Mouse (Mus musculus): ENCODE data around the gene Ppp1r12b.

The Ppp1r12b gene

DNA sequence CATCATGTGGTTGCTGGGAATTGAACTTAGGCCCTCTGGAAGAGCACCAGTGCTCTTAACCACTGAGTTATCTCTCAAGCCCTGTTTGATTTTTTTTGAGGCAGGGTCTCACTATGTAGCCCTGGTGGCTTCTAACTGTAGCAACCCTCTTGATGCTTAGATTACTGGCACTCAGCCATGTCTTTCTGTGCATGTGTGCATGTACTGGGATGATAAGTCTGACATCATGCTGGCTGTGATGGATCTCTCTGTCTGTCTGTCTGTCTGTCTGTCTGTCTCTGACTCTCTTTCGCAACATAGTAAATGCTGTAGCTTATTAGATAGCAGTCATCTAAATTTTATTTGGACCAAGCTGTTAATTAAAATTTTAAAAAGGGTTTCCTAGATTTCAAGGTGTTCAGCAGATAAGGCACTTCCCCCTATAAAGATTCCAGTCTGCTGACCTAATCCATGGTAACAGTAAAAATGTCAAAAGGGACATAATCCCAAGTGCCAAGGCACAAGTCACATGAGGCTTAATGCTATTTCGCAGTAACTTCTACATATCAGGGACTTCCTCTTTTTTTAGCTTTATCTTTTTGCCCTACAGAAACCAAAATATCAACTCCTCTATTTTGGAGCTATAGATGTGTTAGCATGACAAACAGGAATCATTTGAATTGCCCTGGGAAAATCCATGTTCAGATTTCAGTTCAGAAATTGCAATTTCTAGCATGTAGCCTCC, 164.9 kb downstream of the Ppp1r12b start:
- no peak for DNase-seq

DNA sequence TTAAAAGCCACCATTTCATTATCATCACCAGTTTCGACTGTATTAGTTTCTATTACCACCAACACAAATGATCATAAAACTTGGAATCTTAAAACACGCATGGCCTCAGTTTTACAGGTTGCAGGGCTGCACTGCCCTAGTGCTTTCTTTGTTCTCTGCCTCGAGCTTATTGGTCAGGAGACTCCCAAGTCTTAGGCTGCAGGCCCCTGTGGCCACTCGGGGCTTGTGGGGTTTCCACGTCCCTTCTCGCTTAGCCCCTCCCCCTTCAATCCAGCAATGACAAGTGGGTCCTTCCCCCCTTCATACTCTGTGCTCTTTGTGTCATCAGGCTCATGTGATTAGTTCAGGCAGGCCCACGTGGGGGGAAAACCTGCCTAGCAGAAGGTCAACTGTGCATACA, 167.6 kb downstream of the Ppp1r12b start:
- no peak for DNase-seq

DNA sequence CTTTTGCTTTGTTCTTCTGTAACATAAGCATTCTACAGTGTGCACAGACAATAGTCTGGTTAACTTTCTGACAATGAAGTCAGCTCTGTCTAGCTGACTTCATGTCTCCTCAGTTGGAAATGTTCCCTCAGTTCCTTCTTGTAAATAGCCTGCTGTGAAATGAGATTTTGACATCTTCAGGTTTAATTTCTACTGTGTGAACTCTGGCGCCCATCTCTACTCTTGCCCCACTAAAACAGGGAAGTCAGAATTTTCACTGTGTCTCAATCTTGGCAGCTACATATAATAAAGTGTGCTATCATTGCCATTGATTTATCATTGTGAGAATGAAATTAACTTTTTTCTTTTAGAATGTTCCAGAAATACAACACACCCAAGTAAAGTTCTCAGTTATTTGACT, 170.8 kb downstream of the Ppp1r12b start:
- DNase-seq = no peak

DNA sequence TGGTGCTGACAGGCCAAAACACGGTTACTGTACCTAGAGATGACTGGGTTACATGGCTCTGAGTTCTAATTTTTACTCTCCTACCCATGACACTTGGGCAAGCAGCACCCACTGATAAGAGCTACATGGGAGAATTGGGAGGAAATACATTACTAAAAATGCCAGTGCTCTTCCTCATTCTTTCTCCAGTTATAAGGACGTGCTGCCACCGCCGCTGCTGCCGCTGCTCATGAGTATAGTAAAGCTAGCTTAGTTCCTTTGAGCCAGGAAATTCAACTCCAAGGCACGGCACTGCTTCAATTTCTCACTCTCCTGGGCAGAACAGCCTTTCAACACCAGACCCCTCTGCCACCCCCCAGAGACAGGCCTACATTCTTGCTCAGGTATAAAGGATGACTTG, 171.3 kb downstream of the Ppp1r12b start:
- DNase-seq = no peak

DNA sequence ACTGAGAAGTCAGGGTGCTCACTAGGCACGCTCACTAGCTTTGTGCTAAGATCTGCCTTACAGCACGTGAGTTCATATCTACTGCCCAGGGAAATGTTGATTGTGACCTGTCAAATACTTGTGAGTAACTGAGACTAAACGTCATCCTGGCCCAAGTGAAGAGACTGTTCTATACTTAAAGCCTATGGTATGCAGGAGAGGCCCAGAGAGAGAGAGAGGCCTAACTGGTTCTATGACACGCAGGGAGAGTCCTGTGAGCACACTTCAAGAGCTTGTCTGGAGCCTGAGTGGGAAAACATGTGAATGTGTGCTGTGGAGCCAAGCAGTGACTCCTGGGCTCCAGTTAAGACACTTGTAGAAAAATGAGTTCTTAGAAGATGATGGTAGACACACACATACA, 171.8 kb downstream of the Ppp1r12b start:
- DNase-seq = no peak

DNA sequence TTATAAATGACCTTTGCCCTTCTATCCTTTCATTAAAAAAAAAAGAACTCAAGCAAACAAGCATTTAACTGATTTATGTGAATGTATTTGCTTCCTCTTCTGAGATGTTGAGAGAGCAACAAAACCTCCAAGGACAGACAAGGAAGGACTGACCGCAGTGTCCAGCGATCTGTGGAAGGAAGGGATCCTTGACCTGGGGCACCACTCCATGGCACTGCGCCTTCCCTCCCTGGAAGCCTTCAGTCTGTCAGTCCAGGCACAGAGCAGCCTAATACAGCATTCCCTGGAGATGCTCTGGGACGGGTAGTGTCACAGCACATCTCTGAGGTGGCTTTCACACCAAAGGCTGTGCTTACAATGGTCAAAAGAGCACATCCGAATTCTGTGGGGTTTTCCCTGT, 172.9 kb downstream of the Ppp1r12b start:
- DNase-seq = no peak

DNA sequence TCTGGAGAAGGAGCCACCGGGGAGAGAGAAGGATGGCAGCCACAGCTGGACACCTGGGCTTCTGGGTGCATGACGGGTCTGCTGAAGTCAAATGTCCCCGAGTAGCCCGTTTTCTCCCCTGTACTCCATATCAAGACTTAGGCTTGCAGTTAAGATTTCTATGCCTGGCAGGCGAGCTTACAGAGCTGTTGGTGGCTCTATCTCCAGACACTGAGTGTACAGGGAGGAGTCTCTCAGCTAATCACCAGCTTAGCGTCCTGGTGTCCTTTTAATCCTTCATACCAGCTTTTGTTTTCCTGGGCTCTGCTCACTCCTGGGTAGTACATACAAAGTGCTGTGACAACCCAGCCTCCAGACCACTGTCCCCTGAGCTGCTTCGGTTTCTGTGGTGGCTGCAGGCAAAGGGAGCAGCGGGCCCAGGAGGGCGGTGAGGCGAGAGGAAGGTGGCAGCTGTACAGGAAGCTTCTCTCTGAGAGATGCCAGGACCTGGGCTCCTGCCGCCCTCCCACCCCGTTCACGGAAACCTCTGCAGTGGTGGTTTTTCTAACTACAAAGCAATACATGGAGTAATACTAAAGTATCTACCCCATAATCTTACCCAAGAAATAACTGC, 177.7 kb downstream of the Ppp1r12b start:
- DNase-seq = no peak

DNA sequence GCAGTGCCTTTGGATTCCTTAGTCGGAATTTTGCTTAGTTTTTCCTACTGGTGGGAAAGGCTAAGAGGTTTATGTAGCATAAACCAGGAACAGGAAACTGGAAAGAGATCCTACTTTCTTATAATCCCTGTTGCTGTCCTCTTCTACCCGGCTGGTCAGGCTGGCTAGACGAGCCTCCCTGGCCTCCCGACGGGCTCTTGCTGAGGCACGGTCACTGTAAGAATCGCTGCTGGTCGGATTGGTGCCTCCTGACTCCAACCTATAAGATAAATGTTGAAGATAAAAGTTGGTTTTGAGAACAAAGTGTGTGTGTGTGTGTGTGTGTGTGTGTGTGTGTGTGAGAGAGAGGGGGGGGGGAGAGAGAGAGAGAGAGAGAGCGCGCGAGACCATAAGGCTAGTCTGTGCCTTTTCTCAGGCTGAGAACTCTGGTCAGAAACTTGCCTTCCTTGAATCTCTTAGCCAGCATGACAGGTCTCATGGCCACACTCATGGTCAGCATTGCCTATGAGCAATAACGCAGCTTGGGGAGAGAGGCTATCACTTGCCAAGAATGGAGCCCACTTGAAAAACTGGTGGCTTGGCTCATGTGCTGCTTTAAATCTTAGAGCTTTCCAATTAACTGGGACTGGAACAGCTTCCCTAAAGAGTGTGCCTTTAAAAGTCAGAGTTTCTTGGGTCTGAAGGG, 178.4 kb downstream of the Ppp1r12b start:
- no peak for DNase-seq

DNA sequence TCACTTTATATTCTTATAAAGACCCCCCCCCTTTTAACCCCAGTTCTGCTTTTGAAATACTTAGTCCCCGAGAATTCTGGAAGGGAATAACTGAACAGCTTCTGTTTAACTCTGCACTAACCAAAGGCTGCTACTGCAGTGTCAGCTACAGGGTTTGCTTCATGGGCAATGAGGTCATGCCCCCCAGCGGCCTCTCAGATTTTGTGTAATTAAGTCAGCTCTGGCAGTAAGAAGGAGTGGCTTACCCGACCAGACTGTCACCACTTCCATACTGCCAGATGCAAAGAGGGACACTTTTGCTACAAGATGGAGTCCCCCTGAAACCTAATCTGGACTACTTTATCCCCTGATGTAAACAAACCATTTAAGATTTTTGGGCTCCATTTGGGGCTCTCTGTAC, 180.1 kb downstream of the Ppp1r12b start:
- DNase-seq = peak; percentile 45

DNA sequence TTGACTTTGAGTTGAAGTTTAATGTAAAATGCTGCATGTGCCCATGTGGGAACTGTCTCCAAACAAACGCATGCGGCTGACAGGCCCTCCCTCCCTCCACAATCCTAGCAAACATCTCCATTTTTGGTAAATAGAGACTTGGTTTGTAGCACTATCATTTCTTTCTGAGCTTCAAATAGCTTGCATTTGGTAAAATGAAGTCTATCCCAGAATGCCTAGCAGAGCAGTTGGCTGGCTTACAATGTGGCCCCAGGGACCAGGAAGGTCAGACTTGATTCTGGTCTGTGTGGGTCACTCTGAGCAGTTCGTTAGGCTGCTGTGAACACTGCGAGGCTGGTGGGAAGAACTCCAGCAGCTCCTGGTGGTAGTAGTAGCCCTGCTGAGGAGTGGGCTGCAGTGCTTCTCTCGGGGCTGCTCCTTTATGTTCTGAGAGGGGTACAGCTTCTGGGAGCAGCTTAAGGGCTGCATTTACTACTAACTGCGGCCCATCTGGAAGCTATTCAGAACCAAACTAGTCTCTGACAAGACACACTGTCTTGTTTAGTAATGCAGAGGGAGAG, 180.9 kb downstream of the Ppp1r12b start:
- peak; percentile 38 for DNase-seq

DNA sequence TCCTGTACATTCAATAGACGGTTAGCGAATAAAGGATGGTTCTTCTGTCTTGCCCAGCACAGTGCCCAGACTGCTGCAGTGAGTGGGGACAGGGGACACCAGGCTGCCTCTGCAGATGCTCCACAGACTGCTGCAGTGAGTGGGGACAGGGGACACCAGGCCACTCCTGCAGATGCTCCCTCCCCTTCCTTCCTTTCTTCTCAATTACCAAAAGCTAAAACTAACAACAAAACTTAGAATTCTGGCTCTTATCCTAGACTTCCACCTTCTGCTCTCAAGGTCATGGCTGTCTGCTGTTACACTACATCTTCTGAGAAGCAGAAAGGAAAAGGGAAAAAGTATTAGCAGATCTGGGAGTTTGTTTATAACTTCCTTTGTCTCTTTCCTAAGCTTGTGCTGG, 181.5 kb downstream of the Ppp1r12b start:
- DNase-seq = no peak

DNA sequence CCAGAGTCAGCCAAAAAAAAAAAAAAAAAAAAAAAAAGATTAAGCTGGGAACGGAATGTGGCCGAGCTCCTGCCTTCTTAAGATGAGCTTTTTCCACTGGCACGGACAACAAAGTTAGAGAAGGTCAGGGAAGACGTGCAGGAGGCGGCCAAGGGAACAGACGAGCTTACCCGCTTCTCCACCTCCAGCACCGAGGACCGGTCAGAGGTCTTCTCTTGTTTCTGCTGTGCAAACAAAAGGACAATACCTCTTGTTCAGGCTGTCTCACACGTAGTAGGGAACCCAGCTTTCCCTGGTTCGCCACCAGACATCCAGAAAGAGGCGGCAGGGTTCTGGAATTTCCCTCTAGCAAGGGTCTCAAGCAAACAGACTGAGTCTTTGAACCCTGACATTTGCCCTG, 182.5 kb downstream of the Ppp1r12b start:
- no peak for DNase-seq

DNA sequence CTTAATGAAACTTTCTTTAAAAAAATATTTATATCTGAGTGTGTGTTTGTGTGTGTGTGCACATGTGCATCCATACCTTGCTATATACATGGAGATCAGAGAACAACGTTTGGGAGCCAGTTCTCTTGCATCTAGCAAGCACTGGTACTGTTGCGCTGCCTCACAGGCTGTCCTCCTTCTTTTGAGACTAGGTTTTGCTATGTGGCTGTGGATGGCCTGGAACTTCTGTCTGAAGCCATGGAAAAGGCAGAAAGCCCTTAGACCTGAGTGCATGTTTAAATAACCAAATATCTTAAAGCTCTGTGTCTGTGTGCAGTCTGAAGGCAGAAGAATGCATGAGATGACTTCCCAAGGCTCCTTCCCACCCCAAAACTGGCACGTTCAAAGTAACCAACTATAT, 182.9 kb downstream of the Ppp1r12b start:
- DNase-seq = no peak

DNA sequence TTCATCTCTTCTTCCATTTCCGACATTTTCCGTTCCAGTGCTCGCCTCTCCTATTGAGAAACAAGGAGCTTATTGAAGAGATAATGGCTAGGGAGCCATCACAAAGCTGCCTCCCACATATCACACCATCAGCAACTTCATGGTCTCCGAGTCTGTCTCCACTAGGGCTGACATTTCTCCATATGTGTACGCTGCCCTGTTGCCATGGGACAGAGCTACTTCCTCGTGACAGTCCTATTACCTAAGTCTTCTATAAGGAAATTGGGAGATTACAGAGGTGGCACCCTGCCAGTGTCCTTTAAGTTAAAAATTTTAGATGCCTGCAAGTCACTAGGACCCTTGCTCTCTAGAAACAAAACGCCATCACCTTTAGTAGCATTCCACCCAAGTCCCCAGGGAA, 183.7 kb downstream of the Ppp1r12b start:
- no peak for DNase-seq

DNA sequence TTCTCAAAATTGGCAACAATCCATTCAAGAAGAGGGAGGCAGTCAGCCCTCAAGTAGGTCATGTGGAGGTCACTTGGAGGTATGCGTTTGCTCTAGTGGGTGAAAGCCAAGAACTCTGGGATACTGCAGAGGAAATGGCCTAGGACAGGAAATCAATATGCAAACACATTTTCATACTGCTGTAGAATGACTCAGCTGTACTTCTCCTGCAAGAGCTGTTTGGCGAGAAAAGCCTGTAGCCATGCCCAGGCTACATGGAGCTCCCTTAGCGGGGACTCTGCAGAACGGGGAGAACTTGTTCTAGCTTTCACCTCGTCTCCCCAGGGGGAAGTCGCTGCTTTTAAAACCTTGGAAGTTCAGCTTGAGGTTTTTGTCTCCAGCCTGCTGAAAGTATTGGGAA, 184.4 kb downstream of the Ppp1r12b start:
- DNase-seq = no peak

DNA sequence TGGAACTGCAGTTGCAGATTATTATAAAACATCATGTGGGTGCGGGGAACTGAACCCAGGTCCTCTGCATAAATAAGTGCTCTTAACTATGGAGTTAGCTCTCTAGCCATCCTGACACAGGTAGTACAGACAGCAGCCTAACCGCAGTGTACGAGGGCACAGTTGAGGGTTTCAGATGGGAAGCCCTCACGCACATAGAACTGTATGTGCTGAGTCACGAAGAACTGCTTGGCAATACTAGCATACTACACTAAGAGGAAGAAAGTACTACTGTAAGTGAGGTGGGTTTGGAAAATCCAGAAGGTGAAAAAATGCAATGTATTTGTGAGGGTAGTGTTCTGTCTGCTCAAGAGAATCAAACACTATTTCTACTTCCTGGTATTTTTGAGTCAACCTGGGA, 185.4 kb downstream of the Ppp1r12b start:
- no peak for DNase-seq

DNA sequence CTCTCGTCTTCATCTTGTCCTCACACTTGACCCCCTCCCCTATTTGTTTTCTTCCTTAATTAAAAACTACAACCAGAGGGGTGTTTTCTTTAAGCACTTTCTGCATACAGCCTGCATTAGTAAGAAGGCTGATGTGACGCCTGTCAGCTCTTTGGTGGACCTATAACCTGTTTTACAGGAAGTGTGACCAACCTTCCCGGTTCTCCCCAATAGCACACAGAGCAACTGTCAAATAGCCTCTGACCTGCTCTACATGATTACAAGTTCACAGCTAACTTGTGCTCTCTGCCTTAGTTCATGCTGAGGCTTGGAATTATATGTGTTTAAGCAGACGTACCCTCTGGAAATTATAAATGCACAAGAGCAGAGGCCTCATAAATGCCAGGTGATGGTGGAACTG, 189.3 kb downstream of the Ppp1r12b start:
- no peak for DNase-seq

DNA sequence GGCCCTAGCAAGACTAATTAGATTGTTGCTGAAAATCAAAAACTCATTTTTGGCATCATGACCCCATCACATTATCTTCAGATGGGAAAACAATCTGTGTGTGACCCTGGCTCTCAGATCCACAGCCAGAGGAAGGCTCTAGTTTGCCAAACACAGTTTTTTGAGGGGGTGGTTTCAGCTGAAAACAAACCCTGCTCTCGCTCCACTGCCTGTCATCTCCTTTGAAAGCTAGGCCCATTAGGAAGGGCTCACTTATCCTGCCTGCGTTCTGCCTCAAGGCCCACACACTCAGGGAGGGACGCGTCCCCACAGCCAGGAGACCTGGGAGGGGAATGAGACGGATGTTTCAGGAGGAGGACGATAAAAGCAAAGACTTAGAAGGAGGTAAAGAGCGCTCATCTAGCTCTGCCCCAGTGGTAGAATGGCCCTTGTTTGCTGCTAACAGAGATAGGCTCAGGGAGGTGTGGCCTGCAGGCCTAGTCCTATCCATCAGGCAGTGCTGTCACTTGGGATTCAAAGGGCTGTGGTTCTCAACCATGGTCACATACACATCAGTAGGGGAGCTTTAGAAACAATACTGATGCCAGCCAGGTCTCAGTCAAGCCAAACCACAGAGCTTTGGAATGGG, 190.8 kb downstream of the Ppp1r12b start:
- no peak for DNase-seq

DNA sequence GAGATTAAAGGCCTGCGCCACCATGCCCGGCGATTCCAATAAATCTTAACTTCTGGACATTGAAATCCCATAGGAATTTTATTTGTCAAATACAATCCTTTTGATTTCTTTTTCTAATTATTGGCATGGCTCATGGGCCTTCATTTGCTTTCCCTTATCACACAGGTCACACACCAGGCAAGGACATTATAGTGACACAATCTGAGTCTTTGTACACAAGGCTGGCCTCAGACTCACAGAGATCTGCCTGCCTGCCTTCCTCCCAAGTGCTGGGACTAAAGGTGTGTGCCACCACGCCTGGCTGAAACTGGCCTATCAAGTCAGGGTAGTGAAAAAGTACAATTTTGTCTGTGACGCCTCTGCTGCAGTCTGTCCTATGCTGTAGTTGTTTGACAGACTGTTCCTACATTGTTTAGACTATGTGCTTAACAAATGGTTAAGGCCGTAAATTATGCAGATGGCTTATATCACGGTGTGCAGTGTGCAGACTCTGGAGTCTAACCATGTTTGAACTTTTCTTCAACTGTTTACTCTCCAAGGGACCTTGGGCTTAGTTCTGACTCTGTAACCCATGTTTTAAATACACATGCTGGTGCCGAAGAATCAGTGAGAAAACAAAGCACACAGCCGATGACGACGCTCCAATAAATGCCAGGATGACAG, 191.8 kb downstream of the Ppp1r12b start:
- no peak for DNase-seq

DNA sequence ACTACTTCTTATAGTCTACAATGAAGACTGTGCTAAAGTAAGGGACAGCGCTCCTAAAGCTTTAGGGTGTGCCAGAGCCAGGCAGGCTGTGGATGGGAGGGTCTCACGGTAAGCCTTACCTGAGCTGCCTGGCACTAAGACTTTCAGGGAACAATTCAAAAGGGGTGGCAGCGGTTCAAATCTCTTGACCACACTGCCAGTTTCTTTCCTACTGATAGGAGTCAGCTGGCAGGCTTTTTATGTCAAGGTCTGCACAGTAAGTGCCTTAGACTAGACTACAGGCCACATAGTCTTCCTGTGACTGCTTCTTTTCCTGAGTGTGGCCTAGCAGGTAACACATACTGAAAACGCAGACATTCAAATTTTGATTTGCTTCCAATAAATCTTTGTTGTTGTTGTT, 192.5 kb downstream of the Ppp1r12b start:
- DNase-seq = no peak

DNA sequence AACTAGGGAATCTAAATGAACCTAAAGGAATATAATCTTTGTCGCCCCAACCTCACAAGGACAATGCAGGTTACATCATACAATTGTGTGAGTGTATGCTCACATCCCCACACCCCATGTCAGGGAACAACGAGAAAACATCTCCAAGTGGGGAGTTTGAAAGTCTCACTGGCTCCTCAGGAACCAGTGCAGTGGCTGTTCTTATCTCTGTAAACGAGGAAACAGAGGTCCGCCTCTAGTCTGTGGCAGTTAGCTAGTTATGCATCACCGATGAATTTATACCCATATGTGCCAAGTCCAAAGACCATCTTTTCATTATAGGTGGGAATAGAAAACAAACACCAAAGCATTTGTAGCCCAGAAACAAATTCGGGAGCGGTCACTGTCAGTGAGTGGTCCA, 194.2 kb downstream of the Ppp1r12b start:
- no peak for DNase-seq

DNA sequence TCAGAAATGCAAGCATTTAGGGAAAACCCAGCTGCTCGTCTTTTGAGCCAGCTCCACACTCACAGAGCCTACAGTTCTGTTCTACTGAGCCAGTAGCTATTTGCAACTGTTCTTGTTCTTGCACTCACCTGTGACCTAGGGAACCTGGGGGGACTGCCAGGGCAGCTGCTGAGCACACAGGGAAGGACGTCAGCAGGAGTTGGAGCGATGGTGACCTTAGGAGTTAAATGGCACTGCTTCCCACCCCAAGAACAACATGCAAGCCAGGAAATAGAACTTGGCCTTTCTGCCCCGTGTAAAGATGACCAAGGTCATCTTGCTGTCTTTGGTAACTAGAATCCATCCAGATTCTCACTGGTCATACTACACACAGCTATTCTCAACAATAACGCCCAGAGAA, 195.1 kb downstream of the Ppp1r12b start:
- DNase-seq = no peak

DNA sequence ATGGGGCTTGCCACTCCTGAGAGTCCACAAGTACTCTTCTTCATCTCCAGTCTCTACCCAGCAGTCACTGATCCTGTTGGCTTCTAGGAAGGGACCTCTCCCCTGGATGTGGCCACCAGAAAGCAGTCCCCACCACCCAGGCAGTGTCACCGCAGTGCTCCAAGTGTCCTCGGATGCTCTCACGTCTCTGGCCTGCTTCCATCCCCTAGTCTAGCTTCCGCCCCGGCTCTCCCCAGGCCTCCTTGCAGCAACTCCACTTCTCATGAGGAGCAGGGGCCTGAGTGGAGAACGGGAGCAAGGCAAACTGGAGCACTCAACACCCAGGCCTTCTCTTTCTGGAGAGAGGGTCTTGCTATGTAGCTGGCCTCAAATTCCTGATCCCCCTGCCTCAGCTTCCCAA, 196.6 kb downstream of the Ppp1r12b start:
- DNase-seq = no peak

Measured in embryo, embryonic 11 days (tissue).